In genomic region chrX:60026654-60027053, GRCm38 (mm10) we compare ENCODE assay signal across 10 mouse cellular contexts. TPM values are rescaled to one million over a fixed set of nuclear protein-coding genes. Genes with fewer than 3 reads are reported as not detected.
DNase-seq lines count a peak whose midpoint lies in the region; ATAC-seq and TF ChIP-seq lines count a peak whose summit lies in the region.
"Had no signal": no experiment of that assay in that cellular context is flagged by ENCODE, and none has a peak within 500 bp of the region (broad histone marks: within the 10 kb centered on the region; RNA-seq: fewer than 3 reads in every experiment).

No protein-coding gene starts in this region.

- TF ChIP-seq CTCF in E14TG2a.4 (conservative IDR thresholded peaks at IDR 0.05; ENCODE audit: low read length) = peak; percentile 13; the same call in 1 of the 2 replicates
- TF ChIP-seq CTCF in forebrain, postnatal 0 days (IDR thresholded peaks at IDR 0.05; ENCODE audit: low read depth) = peak; percentile 59

- intact Hi-C loops in left cerebral cortex, postnatal 10 days (cut with DNase I) = loop anchor here (5.0 to 10.0 kb wide), 2 partner anchors 378 to 834 kb away; no protein-coding TSS in a partner anchor

- no peak overlapping the region for H3K4me2 ChIP-seq in hindbrain, embryonic 14.5 days (replicated peaks)
- no peak overlapping the region for H3K4me2 ChIP-seq in hindbrain, embryonic 16.5 days (ENCODE audit: low read length)
- no peak overlapping the region for H3K4me2 ChIP-seq in forebrain, postnatal 0 days (ENCODE audit: low read depth)
- H3K4me2 ChIP-seq: embryonic facial prominence, embryonic 13.5 days; limb, embryonic 12.5 days had no signal

- no peak overlapping the region for H3K9ac ChIP-seq in hindbrain, embryonic 14.5 days
- no peak overlapping the region for H3K9ac ChIP-seq in hindbrain, embryonic 16.5 days (ENCODE audit: low read depth, low read length)
- no peak overlapping the region for H3K9ac ChIP-seq in forebrain, postnatal 0 days
- H3K9ac ChIP-seq: embryonic facial prominence, embryonic 13.5 days; limb, embryonic 12.5 days had no signal

- no peak overlapping the region for H3K4me3 ChIP-seq in hindbrain, embryonic 14.5 days (replicated peaks; ENCODE audit: low read length)
- H3K4me3 ChIP-seq in hindbrain, embryonic 16.5 days (ENCODE audit: low read length) = no peak overlapping the region
- no peak overlapping the region for H3K4me3 ChIP-seq in E14TG2a.4 (replicated peaks; ENCODE audit: low read length)
- H3K4me3 ChIP-seq in forebrain, postnatal 0 days (ENCODE audit: low read depth, low read length) = no peak overlapping the region
- H3K4me3 ChIP-seq: embryonic facial prominence, embryonic 13.5 days; limb, embryonic 12.5 days had no signal

- no peaks in the 10 kb centered on the region for H3K36me3 ChIP-seq in hindbrain, embryonic 14.5 days (replicated peaks; ENCODE audit: control insufficient read depth, insufficient read depth)
- H3K36me3 ChIP-seq in hindbrain, embryonic 16.5 days (ENCODE audit: control insufficient read depth, insufficient read depth, low read length) = no peaks in the 10 kb centered on the region
- no peaks in the 10 kb centered on the region for H3K36me3 ChIP-seq in E14TG2a.4 (ENCODE audit: insufficient read depth, low read length)
- H3K36me3 ChIP-seq in forebrain, postnatal 0 days (ENCODE audit: insufficient read depth) = no peaks in the 10 kb centered on the region
- no peaks in the 10 kb centered on the region for H3K36me3 ChIP-seq in splenic B cell, adult 2 months (ENCODE audit: control insufficient read depth, insufficient read depth, low read length, poor library complexity, severe bottlenecking)
- H3K36me3 ChIP-seq: embryonic facial prominence, embryonic 13.5 days; limb, embryonic 12.5 days had no signal

- no peak overlapping the region for H3K27ac ChIP-seq in hindbrain, embryonic 14.5 days
- H3K27ac ChIP-seq in hindbrain, embryonic 16.5 days (ENCODE audit: low read depth, low read length) = no peak overlapping the region
- no peak overlapping the region for H3K27ac ChIP-seq in forebrain, postnatal 0 days (ENCODE audit: low read depth, low read length)
- H3K27ac ChIP-seq: embryonic facial prominence, embryonic 13.5 days; limb, embryonic 12.5 days had no signal

- no peaks in the 10 kb centered on the region for H3K4me1 ChIP-seq in hindbrain, embryonic 14.5 days (replicated peaks; ENCODE audit: control insufficient read depth, insufficient read depth, low read length)
- H3K4me1 ChIP-seq in hindbrain, embryonic 16.5 days (ENCODE audit: control insufficient read depth, insufficient read depth, low read depth, low read length) = no peaks in the 10 kb centered on the region
- H3K4me1 ChIP-seq in E14TG2a.4 (replicated peaks; ENCODE audit: low read depth, low read length) = no peaks in the 10 kb centered on the region
- H3K4me1 ChIP-seq in forebrain, postnatal 0 days (ENCODE audit: insufficient read depth) = no peaks in the 10 kb centered on the region
- H3K4me1 ChIP-seq: embryonic facial prominence, embryonic 13.5 days; limb, embryonic 12.5 days had no signal

- no peak for ATAC-seq in hindbrain, embryonic 14.5 days (ENCODE audit: low FRiP score)
- ATAC-seq in hindbrain, embryonic 16.5 days = no peak
- no peak for ATAC-seq in forebrain, postnatal 0 days

- WGBS in hindbrain, embryonic 14.5 days = 7% methylated on average over 3 of the region's 3 CpGs
- WGBS in hindbrain, embryonic 16.5 days = 5% methylated on average over 3 of the region's 3 CpGs
- WGBS in forebrain, postnatal 0 days = 17% methylated on average over 3 of the region's 3 CpGs

- no peaks in the 10 kb centered on the region for H3K27me3 ChIP-seq in hindbrain, embryonic 14.5 days (ENCODE audit: control insufficient read depth, insufficient read depth, low read length)
- H3K27me3 ChIP-seq in hindbrain, embryonic 16.5 days (replicated peaks; ENCODE audit: control insufficient read depth, insufficient read depth, low read length) = no peaks in the 10 kb centered on the region
- H3K27me3 ChIP-seq in E14TG2a.4 (ENCODE audit: insufficient read depth, low read length) = no peaks in the 10 kb centered on the region
- H3K27me3 ChIP-seq in forebrain, postnatal 0 days (ENCODE audit: insufficient read depth, low read length) = no peaks in the 10 kb centered on the region
- no peaks in the 10 kb centered on the region for H3K27me3 ChIP-seq in splenic B cell, adult 2 months (ENCODE audit: control insufficient read depth, insufficient read depth, low read length, poor library complexity, severe bottlenecking)
- H3K27me3 ChIP-seq: embryonic facial prominence, embryonic 13.5 days; limb, embryonic 12.5 days had no signal

- peak; percentile 49 for DNase-seq in hindbrain, embryonic 14.5 days (ENCODE audit: low spot score)
- peak; percentile 23 for DNase-seq in adipocyte (ENCODE audit: low spot score)
- DNase-seq in forebrain, postnatal 0 days = peak; percentile 59
- DNase-seq in left cerebral cortex, postnatal 10 days (ENCODE audit: extremely low spot score in 1 of 2, low spot score in 2 of 2) = peak; percentile 9 to 31
- DNase-seq in splenic B cell, adult 2 months (ENCODE audit: low read depth, low spot score) = peak; percentile 64
- no peak for DNase-seq in testis, postnatal 10 days (ENCODE audit: low spot score)

- no peaks in the 10 kb centered on the region for H3K9me3 ChIP-seq in hindbrain, embryonic 14.5 days (ENCODE audit: control insufficient read depth, low read length)
- no peaks in the 10 kb centered on the region for H3K9me3 ChIP-seq in hindbrain, embryonic 16.5 days (ENCODE audit: control insufficient read depth, low read length)
- H3K9me3 ChIP-seq in E14TG2a.4 (ENCODE audit: low read length) = no peaks in the 10 kb centered on the region
- no peaks in the 10 kb centered on the region for H3K9me3 ChIP-seq in forebrain, postnatal 0 days (ENCODE audit: low read length)
- H3K9me3 ChIP-seq: embryonic facial prominence, embryonic 13.5 days; limb, embryonic 12.5 days had no signal

RNA-seq across cellular contexts. Expression of gene F9, which starts 27.4 kb away (rescaled TPM):
- not detected in 2 replicates for polyA plus RNA-seq in hindbrain, embryonic 14.5 days (2014; fragmentation: Nextera tagmentation; extraction: Ambion mirVana)
- polyA plus RNA-seq in hindbrain, embryonic 16.5 days (2015; fragmentation: Nextera tagmentation; extraction: Ambion mirVana) = not detected in 2 replicates
- total RNA-seq in forebrain, postnatal 0 days (2014; rRNA removed) = not detected in 2 replicates
- polyA plus RNA-seq in forebrain, postnatal 0 days (2015; fragmentation: Nextera tagmentation; extraction: Ambion mirVana) = 0.05 TPM in 1 of 2 replicates, not detected in the other
- total RNA-seq in left cerebral cortex, postnatal 10 days (2021) = under 1 TPM; 0.19 to 0.24 TPM
- polyA plus RNA-seq: embryonic facial prominence, embryonic 13.5 days; limb, embryonic 12.5 days had no signal
